Mouse (Mus musculus) adrenal gland, postnatal 36 days (tissue): ENCODE measurements around the gene Acvr2a. TPM values are rescaled to one million over a fixed set of nuclear protein-coding genes. Genes with fewer than 3 reads are reported as not detected.

Experiments
- DNase-seq, 2 experiments: peaks; one replicate each; pipeline ENCODE4 v3.0.0; 2021; ENCODE audit warnings: mixed read lengths in 1 of 2
- total RNA-seq, 2 experiments: library from RNA; stranded (reverse); gene quantifications; 2 replicates each; pipeline ENCODE4 v1.2.3; 2021

Gene Acvr2a
- total RNA-seq, 2 experiments from 2014 or later, result 17.1 to 24.8 TPM

- no peak for DNase-seq
Measured at GRCm38 (mm10) chr2:48868199-48868913, 54.4 kb downstream of the Acvr2a start.

GRCm38 (mm10) chr2:48885945-48886344, 72.0 kb downstream of the Acvr2a start:
- DNase-seq, result peak; percentile 6 to 65

DNA sequence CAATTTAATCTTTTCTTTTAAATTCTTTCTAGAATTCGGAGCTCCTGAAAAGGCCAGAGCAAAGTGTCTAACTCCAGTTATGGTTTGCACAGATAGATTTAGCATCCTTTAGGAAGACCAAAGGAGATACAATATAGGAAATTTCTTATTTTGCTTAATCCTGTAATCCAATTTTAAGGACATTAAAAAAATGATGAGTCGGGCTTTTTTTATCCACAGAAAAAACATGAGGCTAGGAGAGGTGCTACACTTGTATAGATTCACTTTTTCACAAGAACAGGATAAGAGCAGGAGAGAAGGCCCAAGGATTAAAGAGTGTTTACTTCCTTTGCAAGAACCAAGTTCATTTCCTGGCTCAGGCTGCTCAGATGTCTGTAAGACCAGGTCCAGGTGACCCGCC, 81.3 kb downstream of the Acvr2a start:
- DNase-seq, result no peak

- DNase-seq, result peak in 1 of 2 experiments; percentile 7
Measured at GRCm38 (mm10) chr2:48908866-48909265, 95.0 kb downstream of the Acvr2a start.

DNA sequence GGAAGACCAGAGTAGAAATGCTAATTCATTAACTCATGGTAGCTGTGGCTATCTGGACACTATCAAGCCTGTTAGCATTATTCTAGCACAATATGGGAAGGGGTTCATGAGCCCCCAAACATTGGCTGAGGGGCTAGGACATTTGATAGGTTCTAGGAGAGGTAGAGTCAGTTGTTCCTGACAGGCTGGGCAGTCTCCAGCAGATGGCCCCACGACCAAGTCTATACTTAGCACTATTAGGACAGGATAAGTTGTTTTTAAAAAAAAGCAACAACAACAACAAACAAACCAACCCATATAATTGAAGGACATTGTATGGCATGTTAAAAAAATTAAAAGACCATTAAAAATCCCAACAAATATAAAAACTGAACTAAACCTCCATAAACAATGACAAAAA, 100.3 kb downstream of the Acvr2a start:
- peak in 1 of 2 experiments; percentile 2 for DNase-seq

DNA sequence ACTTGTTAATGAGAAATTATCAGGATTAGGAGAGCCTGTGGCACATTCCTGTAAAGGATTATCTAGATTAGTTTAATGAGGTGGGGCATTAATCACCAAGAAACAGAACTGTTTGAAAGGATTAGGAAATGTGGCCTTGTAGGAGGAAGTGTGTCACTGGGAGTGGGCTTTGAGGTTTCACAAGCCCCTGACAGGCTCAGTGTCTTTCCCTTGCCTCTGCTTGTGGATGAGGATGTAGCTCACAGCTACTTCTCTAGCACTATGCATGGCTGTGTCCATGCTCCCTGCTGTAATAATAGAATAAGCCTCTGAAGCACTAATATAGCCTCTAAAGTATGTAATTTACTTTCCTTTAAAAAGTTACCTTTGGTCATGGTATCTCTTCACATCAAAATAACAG, 101.9 kb downstream of the Acvr2a start:
- DNase-seq, result no peak

DNA sequence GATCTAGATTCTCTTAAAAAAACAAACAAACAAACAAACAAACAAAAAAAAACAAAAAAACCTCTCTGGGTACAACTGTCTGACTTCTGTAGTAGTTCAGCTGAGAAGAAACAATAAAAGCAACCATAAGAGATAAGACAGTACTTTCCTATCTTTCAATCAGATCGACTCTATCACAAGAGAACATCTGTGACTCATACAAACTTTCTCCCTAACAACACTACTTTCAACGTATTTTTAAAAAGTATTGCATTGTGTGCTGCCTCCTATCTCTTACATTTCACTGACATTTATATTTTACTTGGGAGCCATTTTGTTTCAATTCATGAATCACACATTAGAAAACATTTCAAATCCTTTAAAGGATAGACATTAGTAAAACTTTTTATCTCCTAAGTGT, 121.1 kb downstream of the Acvr2a start:
- DNase-seq, result no peak

- no peak for DNase-seq
Measured at GRCm38 (mm10) chr2:48947761-48948160, 133.9 kb downstream of the Acvr2a start.

GRCm38 (mm10) chr2:48948841-48949584, 135.1 kb downstream of the Acvr2a start, which contains the start of gene Mbd5:
Gene Mbd5 (plus strand): TSS chr2:48949508.
- peak; percentile 99 to 100 for DNase-seq

DNA sequence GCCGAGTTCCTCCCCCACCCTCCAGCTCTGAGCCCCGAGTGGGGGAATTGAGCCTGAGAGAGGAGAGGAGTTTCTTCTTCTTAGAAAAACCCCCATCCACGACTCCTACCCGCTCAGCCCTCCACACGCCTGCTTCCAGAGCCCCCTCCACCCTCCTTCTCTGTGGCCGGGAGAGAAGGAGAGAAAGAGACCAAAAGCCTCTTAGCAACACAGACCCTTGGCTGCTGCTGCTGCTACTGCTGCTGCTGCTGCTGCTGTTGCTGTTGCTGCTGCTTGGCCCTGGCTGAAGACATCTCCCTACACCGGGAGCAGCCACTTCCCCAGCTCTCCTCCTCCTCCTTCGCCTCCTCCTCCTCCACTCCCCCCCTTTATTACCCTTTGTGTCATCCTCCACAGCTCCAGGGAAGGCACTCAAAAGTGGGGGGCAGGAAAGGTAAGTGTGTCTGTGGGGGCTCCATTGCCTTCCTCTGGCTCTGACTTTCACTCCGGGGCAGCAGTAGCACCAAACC, 135.9 kb downstream of the Acvr2a start:
- peak; percentile 43 to 47 for DNase-seq

DNA sequence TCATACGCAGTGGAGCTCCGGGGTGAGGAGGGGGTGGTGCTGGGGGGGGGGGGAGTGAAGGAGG, 136.2 kb downstream of the Acvr2a start, which contains the start of gene Orc4:
TSS of gene Orc4 (minus strand) at position 26 of the 64 bp plus-strand sequence.
- no peak for DNase-seq

DNA sequence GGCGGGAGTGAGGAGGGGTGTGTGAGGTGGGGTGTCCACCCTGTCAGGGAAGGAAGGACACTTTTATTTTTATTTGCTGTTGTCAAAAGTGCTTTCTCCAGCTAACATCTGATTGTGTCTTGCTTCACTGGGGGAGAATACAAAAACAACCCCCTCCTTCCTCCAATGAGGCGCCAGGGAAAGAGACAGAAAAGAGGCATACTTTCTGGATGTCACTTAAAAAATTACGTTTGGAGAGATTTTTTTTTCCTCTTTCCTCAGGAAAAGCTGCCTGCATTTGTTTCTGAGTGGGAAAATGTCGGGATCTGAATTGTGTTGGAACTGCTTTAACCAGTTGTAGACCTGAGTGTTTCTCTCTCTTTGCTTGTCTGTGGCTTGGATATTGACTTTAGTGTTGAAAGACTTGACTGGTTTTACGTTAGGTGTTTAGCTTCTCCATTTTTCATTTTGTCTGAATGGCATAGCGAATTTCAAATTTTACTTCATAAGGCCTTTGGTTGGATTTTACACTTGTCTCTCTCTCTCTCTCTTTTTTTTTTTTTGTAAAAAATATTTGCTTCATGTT, 136.5 kb downstream of the Acvr2a start:
- no peak for DNase-seq

Other genes with a start within 250 kb of the Acvr2a start
- gene Mbd5, start 135.4 kb downstream of the Acvr2a start, total RNA-seq, result 10 to 100 TPM; 40.3 to 47.4 TPM
- gene Orc4, start 136.2 kb downstream of the Acvr2a start, total RNA-seq, result 10 to 100 TPM; 67.2 to 68.3 TPM